Mouse (Mus musculus) 3T3-L1 (cell line): ENCODE data around the gene Il10.
A peak's percentile ranks its signal among the peaks of the same experiment; 100 is the strongest.

ENCODE experiments used
- DNase-seq: peaks from one replicate; pipeline ENCODE4 v3.0.0-alpha.2; 2015; ENCODE audit warnings: low read depth, low spot score

Gene Il10

DNA sequence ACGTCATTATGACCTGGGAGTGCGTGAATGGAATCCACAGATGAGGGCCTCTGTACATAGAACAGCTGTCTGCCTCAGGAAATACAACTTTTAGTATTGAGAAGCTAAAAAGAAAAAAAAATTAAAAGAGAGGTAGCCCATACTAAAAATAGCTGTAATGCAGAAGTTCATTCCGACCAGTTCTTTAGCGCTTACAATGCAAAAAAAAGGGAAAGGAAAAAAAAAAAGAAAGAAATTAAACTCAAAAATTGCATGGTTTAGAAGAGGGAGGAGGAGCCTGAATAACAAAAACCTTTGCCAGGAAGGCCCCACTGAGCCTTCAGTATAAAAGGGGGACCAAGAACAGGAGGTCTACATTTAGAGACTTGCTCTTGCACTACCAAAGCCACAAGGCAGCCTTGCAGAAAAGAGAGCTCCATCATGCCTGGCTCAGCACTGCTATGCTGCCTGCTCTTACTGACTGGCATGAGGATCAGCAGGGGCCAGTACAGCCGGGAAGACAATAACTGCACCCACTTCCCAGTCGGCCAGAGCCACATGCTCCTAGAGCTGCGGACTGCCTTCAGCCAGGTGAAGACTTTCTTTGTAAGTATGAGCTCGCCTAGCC lies at the start of gene Il10:
Il10 (plus strand) TSS at position 354 of the 607 bp plus-strand sequence.
- no peak for DNase-seq

DNA sequence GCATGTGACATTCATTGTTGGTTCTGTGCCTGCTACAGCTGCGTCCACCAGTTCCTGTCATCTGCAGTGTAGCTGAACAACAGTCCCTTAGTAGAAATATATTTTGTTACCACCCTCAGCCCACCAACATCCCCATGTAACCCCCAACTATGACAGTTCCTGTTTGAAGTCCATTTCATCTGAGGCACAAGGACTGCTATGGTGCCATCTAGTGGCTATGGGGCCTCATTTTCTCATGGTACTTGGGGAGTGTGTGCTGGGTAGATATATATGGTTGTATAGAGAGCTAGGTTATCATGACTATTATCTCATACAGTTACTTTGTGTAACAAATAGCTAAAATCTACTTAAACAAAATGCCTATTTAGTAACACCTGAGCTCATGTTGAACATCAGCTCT lies 40.2 kb upstream of the Il10 start:
- DNase-seq: peak; percentile 62

GRCm38 (mm10) chr1:130984441-130984840 lies 35.2 kb upstream of the Il10 start:
- DNase-seq: no peak

DNA sequence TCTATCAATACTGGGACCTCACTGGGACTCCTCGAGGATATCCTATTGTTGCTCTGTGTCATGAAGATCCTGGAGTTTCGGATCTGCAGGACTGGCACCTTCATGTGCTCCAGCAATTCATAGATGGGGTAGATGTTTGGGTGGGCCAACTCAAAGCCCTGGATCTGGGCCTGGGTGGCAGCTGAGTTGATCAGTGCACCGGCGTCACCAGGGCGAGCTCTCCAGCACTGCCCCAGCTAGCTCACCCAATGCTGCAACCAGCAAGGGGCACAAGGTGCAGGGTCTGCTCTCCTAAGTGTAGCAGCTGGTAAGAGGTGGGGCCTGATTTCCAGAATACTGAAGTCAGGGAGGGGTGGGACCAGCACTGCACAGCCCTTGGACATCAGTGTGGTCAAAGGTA lies 32.6 kb upstream of the Il10 start:
- DNase-seq: no peak

DNA sequence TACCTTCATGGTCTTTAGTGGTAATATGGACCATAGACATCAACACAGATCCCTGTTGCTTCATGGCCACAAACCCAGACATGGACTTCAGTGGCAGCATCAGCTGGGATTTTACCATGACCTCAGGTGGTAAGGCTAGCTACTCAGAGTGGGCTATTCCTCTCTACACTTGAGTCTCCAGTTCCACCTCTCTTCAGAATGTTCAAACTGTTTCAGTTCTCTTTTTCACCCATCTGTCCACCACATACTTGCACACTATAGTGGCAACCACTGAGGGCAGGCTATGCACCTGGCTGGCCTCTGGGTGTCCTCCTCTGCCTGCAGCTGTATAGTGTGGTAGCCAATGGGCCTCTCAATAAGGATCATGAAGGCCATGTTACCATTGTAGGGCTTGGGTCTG lies 32.2 kb upstream of the Il10 start:
- no peak for DNase-seq

- peak; percentile 10 for DNase-seq
These were observed 30.3 kb upstream of the Il10 start for GRCm38 (mm10) chr1:130989331-130989730.

DNA sequence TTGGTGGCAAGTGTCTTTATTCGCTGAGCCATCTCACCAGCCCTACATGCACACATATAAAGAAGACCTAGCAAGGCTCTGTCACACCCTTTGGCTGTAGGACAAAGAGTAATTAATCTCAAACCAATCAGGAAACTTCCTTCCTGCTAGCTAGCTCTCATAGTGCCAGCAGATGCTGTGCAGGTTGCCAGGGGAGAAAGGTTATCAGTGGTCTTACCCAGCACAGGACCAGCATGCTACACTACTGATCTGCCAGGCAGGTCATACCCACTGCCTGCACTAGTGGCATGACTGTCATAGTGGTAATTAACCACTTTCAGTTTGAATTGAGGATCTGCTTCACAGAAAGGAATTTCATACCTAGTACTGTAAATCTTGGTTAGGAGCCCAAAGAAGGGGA lies 29.2 kb upstream of the Il10 start:
- DNase-seq: no peak

GRCm38 (mm10) chr1:130993574-130994154 lies 26.0 kb upstream of the Il10 start:
- no peak for DNase-seq

DNA sequence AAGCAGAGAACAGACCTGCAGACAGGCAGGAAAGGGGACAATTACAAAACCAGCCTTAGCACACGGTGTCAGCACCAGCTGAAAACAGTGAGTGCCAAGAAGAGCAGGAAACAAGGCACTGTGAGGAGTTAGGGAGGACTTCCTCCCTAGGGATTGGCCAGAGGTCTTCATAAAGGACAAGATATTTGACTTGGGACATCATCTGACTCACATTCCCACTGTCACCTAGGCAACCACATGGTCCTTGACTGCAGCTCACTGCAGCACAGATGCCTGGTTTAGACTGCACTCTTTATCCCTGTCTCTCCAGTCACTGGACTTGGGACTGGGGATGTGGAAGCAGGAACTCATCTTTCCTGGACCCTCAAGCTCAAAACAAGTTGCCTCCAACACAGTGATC lies 24.1 kb upstream of the Il10 start:
- no peak for DNase-seq

DNA sequence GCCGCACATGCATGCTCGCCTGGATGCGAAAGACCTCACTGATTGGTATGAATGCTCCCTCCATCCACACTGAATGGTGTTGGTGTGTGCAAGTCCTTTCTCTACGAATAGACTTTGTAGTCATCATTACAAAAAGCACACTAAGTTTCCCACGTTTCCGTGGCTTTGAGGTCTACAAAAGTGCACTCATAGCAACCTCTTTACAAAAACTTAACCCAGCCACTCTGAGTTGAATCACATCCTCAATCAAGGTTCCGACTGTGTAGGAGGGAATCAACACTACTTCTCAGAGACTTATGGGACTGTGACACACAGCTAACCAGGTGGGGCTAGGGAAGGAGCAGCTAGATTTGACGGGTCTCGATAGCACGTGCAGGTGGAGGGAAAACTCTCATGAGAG lies 23.3 kb upstream of the Il10 start:
- no peak for DNase-seq

GRCm38 (mm10) chr1:130997441-130997840 lies 22.2 kb upstream of the Il10 start:
- no peak for DNase-seq

DNA sequence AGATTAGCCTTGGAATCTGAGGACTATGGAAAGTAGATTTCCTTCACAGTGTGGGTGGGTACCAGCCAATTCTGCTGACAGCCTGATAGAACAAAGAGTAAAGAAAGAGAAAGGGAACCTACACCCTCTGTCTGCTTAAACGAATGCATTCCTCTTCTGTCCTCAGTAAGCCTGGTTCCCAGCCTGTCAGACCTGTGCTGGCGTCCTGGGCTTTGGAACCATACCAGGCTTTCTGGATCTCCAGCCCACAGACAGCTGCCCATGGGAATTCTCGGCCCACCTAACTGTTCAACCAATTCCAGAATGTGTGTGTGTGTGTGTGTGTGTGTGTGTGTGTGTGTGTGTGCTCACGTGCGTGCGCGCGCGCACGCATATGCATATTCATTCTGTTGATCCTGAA lies 21.3 kb upstream of the Il10 start:
- no peak for DNase-seq

DNA sequence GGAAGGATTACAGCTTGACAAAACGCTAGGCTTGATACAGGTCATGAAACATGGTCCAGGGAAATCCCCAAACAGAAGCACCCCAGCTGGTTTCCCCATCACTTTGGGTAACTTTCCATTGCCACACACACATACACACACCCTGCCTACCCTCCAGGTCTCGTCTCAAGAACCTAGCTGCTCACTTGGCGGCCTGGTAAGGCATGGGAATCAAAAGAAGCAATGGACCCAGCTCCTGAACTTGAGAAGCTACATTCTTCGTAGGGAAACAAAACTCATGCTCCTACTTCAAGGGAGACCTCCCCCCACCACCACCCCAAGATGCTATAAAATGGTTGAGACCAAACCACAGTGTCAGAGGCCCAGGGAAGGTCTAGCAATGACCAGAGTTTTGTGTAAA lies 19.9 kb upstream of the Il10 start:
- no peak for DNase-seq

DNA sequence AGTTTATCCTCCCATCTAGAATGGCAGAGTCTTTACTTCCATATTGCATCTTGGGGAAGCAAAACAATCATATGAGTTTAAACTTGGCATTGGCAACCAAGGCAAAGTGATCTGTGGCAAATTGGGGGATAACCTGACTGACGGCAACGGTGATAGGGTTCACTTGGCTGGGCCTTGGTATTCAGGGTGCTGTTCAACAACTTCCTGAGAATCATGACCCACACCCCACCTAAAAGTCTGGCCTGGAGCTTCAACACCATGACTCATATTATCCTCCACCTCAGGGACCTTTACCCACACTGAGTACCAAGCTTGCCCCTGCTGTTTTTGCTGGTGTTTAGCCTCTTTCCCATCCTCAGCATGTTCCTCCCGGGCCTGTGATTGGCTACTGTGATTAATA lies 19.3 kb upstream of the Il10 start:
- DNase-seq: no peak

GRCm38 (mm10) chr1:131002561-131002960 lies 17.1 kb upstream of the Il10 start:
- DNase-seq: no peak

DNA sequence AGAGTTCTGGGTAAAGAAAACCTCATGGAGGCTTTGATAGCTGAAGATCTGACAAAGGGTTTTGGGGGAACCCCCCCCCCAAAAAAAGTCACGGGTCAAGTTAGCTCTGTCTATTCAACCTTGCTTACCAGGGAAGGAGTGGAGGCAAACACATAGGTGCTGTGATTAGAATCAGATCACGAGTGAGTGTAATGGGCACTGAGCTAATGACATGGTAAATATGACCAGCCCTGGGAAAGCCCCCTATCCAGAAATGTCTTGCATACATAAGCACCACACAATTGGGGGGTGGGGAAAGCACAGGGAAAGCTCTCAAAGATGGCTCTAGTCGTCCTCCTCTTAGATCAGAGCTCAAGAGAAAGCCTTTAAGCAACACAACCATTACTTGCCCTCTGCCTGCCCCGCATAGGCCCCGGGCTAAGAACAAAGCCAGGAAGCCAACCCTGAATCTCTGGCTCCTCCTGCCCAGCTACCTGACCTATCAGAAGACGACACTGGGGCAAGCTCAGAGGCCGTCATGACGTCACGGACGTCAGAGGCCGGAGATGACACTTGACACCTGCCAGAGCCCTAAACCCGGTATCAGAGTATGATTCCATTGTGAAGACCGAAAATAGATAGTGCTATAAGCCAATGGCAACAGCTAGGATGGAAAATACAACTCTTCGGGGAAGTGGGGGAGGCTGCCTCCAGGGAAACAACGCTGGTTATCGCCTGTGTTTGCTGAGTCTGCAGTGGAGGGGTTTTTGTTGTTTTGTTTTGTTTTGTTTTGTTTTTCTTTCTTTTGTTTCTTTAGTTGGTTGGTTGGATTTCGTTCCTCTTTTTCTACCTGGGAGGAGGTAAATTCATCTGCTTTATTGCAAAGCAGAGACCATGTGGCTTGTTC lies 16.4 kb upstream of the Il10 start:
- no peak for DNase-seq

DNA sequence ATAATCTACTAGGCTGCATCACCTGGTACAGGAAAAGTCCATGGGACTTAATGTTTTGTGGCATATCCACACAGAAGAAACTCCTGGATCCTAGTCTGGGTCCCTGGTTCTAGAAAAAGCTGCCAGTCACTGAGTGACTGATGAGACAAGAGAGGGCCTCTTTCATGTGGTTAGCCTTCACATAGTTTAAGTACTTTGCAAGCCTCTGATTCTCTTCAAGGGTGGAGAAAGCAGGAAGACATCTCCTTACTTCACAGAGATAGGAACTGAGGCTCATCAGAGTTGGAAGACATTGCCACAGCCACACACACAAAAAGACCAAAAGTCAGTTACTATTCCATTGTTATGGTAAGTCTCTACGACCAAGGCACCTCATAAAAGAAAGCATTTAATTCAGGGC lies 13.6 kb upstream of the Il10 start:
- DNase-seq: no peak

DNA sequence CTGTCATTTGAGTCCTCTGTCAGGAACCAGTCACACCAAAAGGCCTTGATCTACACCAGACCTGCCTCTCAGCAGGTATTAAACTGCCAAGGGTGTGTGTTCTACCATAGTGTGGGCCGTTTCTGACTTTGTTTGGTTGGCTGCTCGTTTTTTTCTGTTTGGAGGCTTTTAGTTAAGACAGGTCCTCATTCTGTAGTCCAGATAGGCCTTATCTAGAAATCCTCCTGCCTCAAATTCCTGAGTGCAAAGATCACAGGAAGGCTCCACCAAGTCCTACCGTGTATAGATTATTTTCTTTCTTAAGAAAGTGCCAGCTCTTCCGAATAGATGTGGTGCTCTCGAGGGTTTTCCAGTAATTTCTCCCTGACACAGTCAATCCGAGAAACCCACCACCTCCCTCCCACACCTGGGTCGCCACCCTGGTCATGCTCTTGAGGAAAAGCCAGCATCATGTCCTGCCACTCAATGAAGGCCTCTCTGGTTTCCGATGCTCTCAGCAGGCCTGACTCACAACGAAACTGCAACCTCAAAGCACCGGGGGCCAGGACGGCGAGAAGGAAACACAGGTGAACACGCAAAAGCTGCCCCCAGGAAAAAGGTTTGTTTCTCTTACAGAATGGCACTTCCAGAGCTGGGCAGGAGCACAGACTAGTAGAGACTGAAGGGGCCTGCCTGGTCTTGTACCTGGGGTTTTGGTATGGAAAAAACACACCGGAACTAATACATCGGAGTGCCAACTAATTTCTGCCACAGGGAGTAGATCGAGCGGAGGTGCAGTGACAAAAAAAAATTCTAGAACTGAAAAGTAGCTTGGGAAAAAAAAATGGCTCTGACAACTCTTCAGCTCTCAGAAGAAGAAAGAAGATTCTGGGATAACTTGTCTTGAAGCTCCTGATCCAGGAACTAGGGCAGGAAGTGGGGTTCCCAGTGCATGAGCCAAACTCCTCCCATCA lies 9.2 kb upstream of the Il10 start:
- DNase-seq: no peak

GRCm38 (mm10) chr1:131012494-131012893 lies 7.2 kb upstream of the Il10 start:
- no peak for DNase-seq

DNA sequence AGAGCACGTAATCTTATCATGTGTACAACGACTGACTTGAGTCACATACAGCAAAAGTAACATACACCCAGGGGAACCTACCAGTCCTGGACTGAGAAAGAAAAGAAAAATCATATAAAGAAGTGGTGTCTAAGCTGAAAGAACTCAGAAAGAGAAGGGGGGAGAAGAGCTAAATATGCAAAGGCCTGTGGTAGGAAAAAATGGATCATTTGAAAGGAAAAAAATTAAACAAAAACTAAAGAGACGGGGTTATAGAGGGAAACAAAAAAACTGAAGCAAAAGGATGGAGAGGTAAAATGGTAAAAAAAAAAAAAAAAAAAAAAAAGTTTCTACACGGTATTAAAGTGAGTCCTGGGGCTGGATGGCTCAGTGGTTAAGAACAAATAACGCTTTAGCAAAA lies 5.7 kb upstream of the Il10 start:
- DNase-seq: no peak

GRCm38 (mm10) chr1:131015281-131015680 lies 4.4 kb upstream of the Il10 start:
- no peak for DNase-seq

DNA sequence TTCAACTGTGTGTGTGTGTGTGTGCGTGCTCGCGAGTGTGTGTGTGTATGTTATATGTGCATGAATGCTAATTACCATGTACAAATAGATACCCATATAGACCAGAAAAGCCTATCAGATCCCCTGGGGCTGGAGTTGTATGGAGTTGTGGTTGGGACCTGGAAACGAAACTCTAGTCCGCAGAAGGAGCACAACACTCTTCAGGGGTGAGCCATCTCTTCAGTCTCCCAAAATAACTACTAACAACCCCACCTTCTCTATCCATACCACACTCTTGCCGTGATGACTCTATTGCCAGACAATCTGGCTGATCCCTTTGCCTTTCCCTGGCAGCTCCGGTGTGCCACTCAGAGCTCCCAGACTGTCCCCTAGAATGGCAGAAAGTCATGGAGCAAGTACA lies 3.8 kb upstream of the Il10 start:
- no peak for DNase-seq
